Mouse (Mus musculus): ENCODE measurements around the gene Ccnt1.

DNA sequence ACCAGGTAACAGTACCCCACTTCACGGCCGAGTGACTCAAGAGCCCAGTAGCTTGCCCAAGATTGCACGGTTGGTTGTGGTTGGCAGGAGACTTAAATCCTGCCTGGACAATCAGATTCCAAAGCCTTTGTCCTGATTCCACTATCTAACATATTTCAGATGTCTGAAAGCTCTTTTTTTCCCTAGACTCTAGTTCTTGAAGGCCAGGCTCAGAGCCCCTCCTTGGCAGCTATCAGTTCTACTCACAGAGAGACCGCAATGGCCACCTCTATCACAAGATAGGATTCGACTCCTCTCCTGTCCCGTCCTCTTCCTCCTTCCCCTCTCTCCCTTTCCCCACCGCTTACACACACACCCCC lies 31.1 kb upstream of the Ccnt1 start:
- TF ChIP-seq CTCF (IDR thresholded peaks at IDR 0.05; ENCODE audit: control insufficient read depth, insufficient read depth, insufficient read length) (no peak), FOSL1 (IDR thresholded peaks at IDR 0.05; ENCODE audit: insufficient read depth, low read length, poor library complexity, severe bottlenecking) (no peak), MYOG (IDR thresholded peaks at IDR 0.05; ENCODE audit: control insufficient read depth, extremely low read depth, insufficient read length) (no peak), MYOD1 (IDR thresholded peaks at IDR 0.05; ENCODE audit: control insufficient read depth, insufficient read length, low read depth) (no peak), USF1 (IDR thresholded peaks at IDR 0.05; ENCODE audit: low read depth) (no peak), CEBPB (IDR thresholded peaks at IDR 0.05; ENCODE audit: low read depth) (no peak)
